Mouse (Mus musculus) neural tube, embryonic 10.5 days (tissue): ENCODE measurements around the gene Dedd.
A peak's percentile ranks its signal among the peaks of the same experiment; 100 is the strongest.

Experiments
- DNase-seq: peaks from one replicate; pipeline ENCODE4 v3.0.0-alpha.2; 2017; ENCODE audit warnings: low spot score; ENCODE audit errors: extremely low spot score

Dedd gene

GRCm38 (mm10) chr1:171360656-171361055, 31.7 kb downstream of the Dedd start, which contains the start of gene Klhdc9:
TSS of gene Klhdc9 (minus strand) at chr1:171360798.
- peak; percentile 93 for DNase-seq

GRCm38 (mm10) chr1:171361106-171362103, 32.5 kb downstream of the Dedd start:
- peak; percentile 62 for DNase-seq

- DNase-seq = no peak
Observed at GRCm38 (mm10) chr1:171365934-171366333, 37.0 kb downstream of the Dedd start.

GRCm38 (mm10) chr1:171369845-171370556, 41.1 kb downstream of the Dedd start, which contains the start of gene Nectin4:
TSS of gene Nectin4 (plus strand) at chr1:171370099.
- DNase-seq = no peak

- DNase-seq = no peak
Observed at GRCm38 (mm10) chr1:171372880-171373279, 43.9 kb downstream of the Dedd start.

GRCm38 (mm10) chr1:171373946-171374345, 45.0 kb downstream of the Dedd start:
- no peak for DNase-seq

GRCm38 (mm10) chr1:171375646-171376097, 46.7 kb downstream of the Dedd start:
- DNase-seq = no peak

- DNase-seq = no peak
Observed at GRCm38 (mm10) chr1:171378298-171378697, 49.4 kb downstream of the Dedd start.

- DNase-seq = peak; percentile 71
Observed at GRCm38 (mm10) chr1:171379935-171380599, 51.1 kb downstream of the Dedd start.

GRCm38 (mm10) chr1:171382096-171382620, 53.2 kb downstream of the Dedd start:
- DNase-seq = no peak

GRCm38 (mm10) chr1:171384361-171384760, 55.4 kb downstream of the Dedd start:
- no peak for DNase-seq

- no peak for DNase-seq
Observed at GRCm38 (mm10) chr1:171385171-171385570, 56.2 kb downstream of the Dedd start.

- peak; percentile 52 for DNase-seq
Observed at GRCm38 (mm10) chr1:171387099-171387498, 58.2 kb downstream of the Dedd start.

GRCm38 (mm10) chr1:171388376-171389102, 59.6 kb downstream of the Dedd start, which contains the start of gene Arhgap30:
TSS of gene Arhgap30 (plus strand) at chr1:171388954.
- no peak for DNase-seq

- no peak for DNase-seq
Observed at GRCm38 (mm10) chr1:171390101-171390500, 61.2 kb downstream of the Dedd start.
